Mouse (Mus musculus) forebrain, postnatal 0 days (tissue): ENCODE results near the gene Nphs1. TPM values are rescaled to one million over a fixed set of nuclear protein-coding genes. Genes with fewer than 3 reads are reported as not detected.

ENCODE experiments used
- ATAC-seq: fragments of 200-750 bp; cut with Nextera tagmentation; 2 replicates; pipeline ENCODE4 v1.8.0; 2017; ENCODE audit warnings: mild to moderate bottlenecking, moderate library complexity
- DNase-seq: peaks from one replicate; pipeline ENCODE4 v3.0.0-alpha.2; 2015
- H3K27ac ChIP-seq: fragments of 300-500 bp; sonication (generic); 2 replicates; pipeline ENCODE4 v1.5.1; 2014; ENCODE audit warnings: low read depth, mild to moderate bottlenecking, antibody characterized with exemption, low read length, moderate library complexity, mixed read lengths
- H3K27me3 ChIP-seq: fragments of 300-500 bp; sonication (generic); 2 replicates; pipeline ENCODE4 v1.6.1; 2014; ENCODE audit warnings: mild to moderate bottlenecking, low read length, mixed read lengths; ENCODE audit not compliant: insufficient read depth
- H3K36me3 ChIP-seq: fragments of 300-500 bp; sonication (generic); 2 replicates; pipeline ENCODE4 v1.6.1; 2014; ENCODE audit warnings: mild to moderate bottlenecking, moderate library complexity; ENCODE audit not compliant: insufficient read depth
- H3K4me1 ChIP-seq: fragments of 300-500 bp; sonication (generic); 2 replicates; pipeline ENCODE4 v1.6.1; 2014; ENCODE audit warnings: antibody characterized with exemption; ENCODE audit not compliant: insufficient read depth
- H3K4me2 ChIP-seq: fragments of 300-500 bp; sonication (generic); 2 replicates; pipeline ENCODE4 v1.6.1; 2014; ENCODE audit warnings: low read depth, mild to moderate bottlenecking, moderate library complexity
- H3K4me3 ChIP-seq: fragments of 300-500 bp; sonication (generic); 2 replicates; pipeline ENCODE4 v1.5.1; 2014; ENCODE audit warnings: low read depth, low read length, mixed read lengths
- H3K9ac ChIP-seq: fragments of 300-500 bp; sonication (generic); 2 replicates; pipeline ENCODE4 v1.6.1; 2014; ENCODE audit warnings: mild to moderate bottlenecking
- H3K9me3 ChIP-seq: fragments of 300-500 bp; sonication (generic); 2 replicates; pipeline ENCODE4 v1.6.1; 2016; ENCODE audit warnings: low read length
- CTCF ChIP-seq: sonication (generic); IDR thresholded peaks from 2 replicates; pipeline ENCODE4 v1.5.1; 2016; ENCODE audit warnings: antibody characterized with exemption, control low read depth, low read depth
- WGBS: fragments of 180-500 bp; shearing (Covaris S2); extraction: QIAGEN DNeasy Blood & Tissue Kit; methylation state at CpG from one replicate; pipeline ENCODE4 v1.1.7; 2014; 5-methylcytosine and 5-hydroxymethylcytosine counted together
- polyA plus RNA-seq: library from polyadenylated mRNA; unstranded; fragments of >200 nt; fragmentation: Nextera tagmentation; extraction: Ambion mirVana; gene quantifications from 2 replicates; pipeline ENCODE4 v1.2.1, GENCODE M21; 2015
- total RNA-seq: library from RNA; depleted of rRNA; stranded (reverse); fragments of >200 nt; gene quantifications from 2 replicates; pipeline ENCODE4 v1.2.3, GENCODE M21; 2014

Gene Nphs1
- total and polyA plus RNA-seq, 2 experiments from 2014 or later: 0.06 TPM; not detected in 1

- Histone ChIP-seq H3K36me3 (no peaks in the 10 kb centered on the region), H3K9ac (no peak overlapping the region), H3K4me1 (peaks cover 4% of the 10 kb centered on the region; the same call in 1 of the 2 replicates), H3K27ac (no peak overlapping the region), H3K4me2 (0 out of 2 replicates have a peak overlapping the region, but pooled peaks have one; percentile 8), H3K27me3 (peaks cover 57% of the 10 kb centered on the region), H3K9me3 (0 out of 2 replicates have a peak, but pooled peaks cover 4% of the 10 kb centered on the region), H3K4me3 (0 out of 2 replicates have a peak overlapping the region, but pooled peaks have one; percentile 2)
- TF ChIP-seq CTCF: no peak
- ATAC-seq (no peak), DNase-seq (no peak)
- WGBS: 2% methylated on average over 25 of the region's 25 CpGs
Measured at GRCm38 (mm10) chr7:30453766-30454165, 4.3 kb upstream of the Nphs1 start.

- no peak for TF ChIP-seq CTCF
- no peak overlapping the region for H3K4me3 ChIP-seq
- no peak for ATAC-seq
Measured at GRCm38 (mm10) chr7:30454259-30454658, 3.9 kb upstream of the Nphs1 start.

GRCm38 (mm10) chr7:30456487-30456886 is 1.6 kb upstream of the Nphs1 start:
- ATAC-seq: no peak
- H3K27me3 ChIP-seq: peaks cover 82% of the 10 kb centered on the region
- H3K4me2 ChIP-seq: peak overlapping the region; percentile 42
- peaks cover 4% of the 10 kb centered on the region; the same call in 1 of the 2 replicates for H3K4me1 ChIP-seq
- TF ChIP-seq CTCF: no peak
- no peak overlapping the region for H3K9ac ChIP-seq
- H3K4me3 ChIP-seq: peak overlapping the region; percentile 11; the same call in 1 of the 2 replicates
- H3K9me3 ChIP-seq: 0 out of 2 replicates have a peak, but pooled peaks cover 4% of the 10 kb centered on the region
- H3K36me3 ChIP-seq: no peaks in the 10 kb centered on the region
- H3K27ac ChIP-seq: no peak overlapping the region
- no peak for DNase-seq
- WGBS: 2% methylated on average over 9 of the region's 9 CpGs

More at GRCm38 (mm10) chr7:30454259-30454658, 3.9 kb upstream of the Nphs1 start:
- DNase-seq: no peak
- Histone ChIP-seq H3K27ac (no peak overlapping the region), H3K4me2 (no peak overlapping the region), H3K9me3 (0 out of 2 replicates have a peak, but pooled peaks cover 4% of the 10 kb centered on the region), H3K4me1 (peaks cover 4% of the 10 kb centered on the region; the same call in 1 of the 2 replicates), H3K27me3 (peaks cover 60% of the 10 kb centered on the region), H3K36me3 (no peaks in the 10 kb centered on the region), H3K9ac (no peak overlapping the region)
- 10% methylated on average over 6 of the region's 6 CpGs for WGBS

GRCm38 (mm10) chr7:30456911-30457628 is 1.0 kb upstream of the Nphs1 start:
- under 1% methylated on average over 30 of the region's 31 CpGs for WGBS
- no peak overlapping the region for H3K27ac ChIP-seq
- no peaks in the 10 kb centered on the region for H3K36me3 ChIP-seq
- 0 out of 2 replicates have a peak, but pooled peaks cover 4% of the 10 kb centered on the region for H3K9me3 ChIP-seq
- H3K27me3 ChIP-seq: peaks cover 82% of the 10 kb centered on the region
- ATAC-seq (no peak; the same call in 1 of the 2 replicates), DNase-seq (no peak)
- peak overlapping the region; percentile 42 for H3K4me2 ChIP-seq
- TF ChIP-seq CTCF: no peak
- no peak overlapping the region for H3K9ac ChIP-seq
- peak overlapping the region; percentile 11 for H3K4me3 ChIP-seq
- H3K4me1 ChIP-seq: peaks cover 4% of the 10 kb centered on the region; the same call in 1 of the 2 replicates

GRCm38 (mm10) chr7:30459484-30459883 is 1.4 kb downstream of the Nphs1 start:
- Histone ChIP-seq H3K4me3 (no peak overlapping the region), H3K9ac (no peak overlapping the region), H3K4me2 (no peak overlapping the region), H3K27me3 (peaks cover 70% of the 10 kb centered on the region), H3K27ac (no peak overlapping the region), H3K9me3 (0 out of 2 replicates have a peak, but pooled peaks cover 4% of the 10 kb centered on the region), H3K4me1 (peaks cover 4% of the 10 kb centered on the region; the same call in 1 of the 2 replicates), H3K36me3 (no peaks in the 10 kb centered on the region)
- WGBS: 33% methylated on average over 6 of the region's 6 CpGs
- DNase-seq (no peak), ATAC-seq (no peak)
- TF ChIP-seq CTCF: no peak

GRCm38 (mm10) chr7:30463568-30463967 is 5.5 kb downstream of the Nphs1 start:
- no peak overlapping the region for H3K27ac ChIP-seq
- TF ChIP-seq CTCF: no peak
- ATAC-seq: no peak
- DNase-seq: no peak
- WGBS: 23% methylated on average over 7 of the region's 7 CpGs
- no peak overlapping the region for H3K4me2 ChIP-seq
- peaks cover 75% of the 10 kb centered on the region for H3K27me3 ChIP-seq
- H3K36me3 ChIP-seq: no peaks in the 10 kb centered on the region
- H3K9me3 ChIP-seq: no peaks in the 10 kb centered on the region
- H3K4me3 ChIP-seq: no peak overlapping the region
- no peaks in the 10 kb centered on the region for H3K4me1 ChIP-seq
- no peak overlapping the region for H3K9ac ChIP-seq

- no peak overlapping the region for H3K4me3 ChIP-seq
- H3K9me3 ChIP-seq: no peaks in the 10 kb centered on the region
- no peak for TF ChIP-seq CTCF
- H3K27me3 ChIP-seq: peaks cover 71% of the 10 kb centered on the region
- WGBS: 6% methylated on average over 4 of the region's 4 CpGs
- no peak overlapping the region for H3K9ac ChIP-seq
- H3K4me2 ChIP-seq: no peak overlapping the region
- no peak overlapping the region for H3K27ac ChIP-seq
- no peaks in the 10 kb centered on the region for H3K4me1 ChIP-seq
- H3K36me3 ChIP-seq: no peaks in the 10 kb centered on the region
- DNase-seq: no peak
- no peak for ATAC-seq
Measured at GRCm38 (mm10) chr7:30463996-30464395, 5.9 kb downstream of the Nphs1 start.
